Mouse (Mus musculus) midbrain, embryonic 12.5 days (tissue): ENCODE results near the gene Gm17332. TPM values are rescaled to one million over a fixed set of nuclear protein-coding genes. Genes with fewer than 3 reads are reported as not detected.
"Not testable (repeated sequence)": the region's sequence is repeated elsewhere in the genome, so short reads cannot be mapped to it uniquely, and the experiment has no call there.

Experiments used
- ATAC-seq: fragments of 200-750 bp; cut with Nextera tagmentation; 2 replicates; pipeline ENCODE4 v1.8.0; 2017; ENCODE audit warnings: low read depth, moderate TSS enrichment, moderate library complexity; ENCODE audit not compliant: low FRiP score
- H3K27ac ChIP-seq: fragments of 300-500 bp; sonication (generic); replicated peaks from 2 replicates; pipeline ENCODE4 v1.5.1; 2016; ENCODE audit warnings: mild to moderate bottlenecking
- H3K27me3 ChIP-seq: fragments of 300-500 bp; sonication (generic); 2 replicates; pipeline ENCODE4 v1.6.1; 2016; ENCODE audit warnings: mild to moderate bottlenecking
- H3K36me3 ChIP-seq: fragments of 300-500 bp; sonication (generic); 2 replicates; pipeline ENCODE4 v1.6.1; 2016
- H3K4me1 ChIP-seq: fragments of 300-500 bp; sonication (generic); 2 replicates; pipeline ENCODE4 v1.6.1; 2016
- H3K4me2 ChIP-seq: fragments of 300-500 bp; sonication (generic); replicated peaks from 2 replicates; pipeline ENCODE4 v1.6.1; 2016; ENCODE audit warnings: mild to moderate bottlenecking, moderate library complexity
- H3K4me3 ChIP-seq: fragments of 300-500 bp; sonication (generic); 2 replicates; pipeline ENCODE4 v1.5.1; 2016; ENCODE audit warnings: mild to moderate bottlenecking
- H3K9ac ChIP-seq: fragments of 300-500 bp; sonication (generic); replicated peaks from 2 replicates; pipeline ENCODE4 v1.6.1; 2016; ENCODE audit warnings: mild to moderate bottlenecking, moderate library complexity
- H3K9me3 ChIP-seq: fragments of 300-500 bp; sonication (generic); 2 replicates; pipeline ENCODE4 v1.6.1; 2016; ENCODE audit warnings: mild to moderate bottlenecking
- WGBS: fragments of 180-500 bp; shearing (Covaris S2); methylation state at CpG from one replicate; pipeline ENCODE4 v1.1.7; 2016; 5-methylcytosine and 5-hydroxymethylcytosine counted together
- polyA plus RNA-seq: library from polyadenylated mRNA; unstranded; fragments of >200 nt; fragmentation: Nextera tagmentation; extraction: Ambion mirVana; gene quantifications from 2 replicates; pipeline ENCODE4 v1.2.1, GENCODE M21; 2016

Gm17332 gene
- polyA plus RNA-seq, 1 experiment from 2014 or later = not detected

GRCm38 (mm10) chr11:31133726-31134125 is 48.5 kb downstream of the Gm17332 start:
- H3K36me3 ChIP-seq, H3K4me1 ChIP-seq, H3K9me3 ChIP-seq, H3K4me2 ChIP-seq, H3K4me3 ChIP-seq, H3K9ac ChIP-seq, ATAC-seq, H3K27ac ChIP-seq, H3K27me3 ChIP-seq: not testable (repeated sequence)
- WGBS = 79% methylated on average over 4 of the region's 4 CpGs

Other genes with a start within 250 kb of the Gm17332 start
- gene Erlec1, start 228.1 kb downstream of the Gm17332 start, polyA plus RNA-seq = 10.8 and 11.4 TPM in 2 replicates
- 16.7 and 16.8 TPM in 2 replicates for gene Chac2, start 196.1 kb downstream of the Gm17332 start, polyA plus RNA-seq
- 0.71 and 0.93 TPM in 2 replicates for gene Stc2, start 187.6 kb upstream of the Gm17332 start, polyA plus RNA-seq